Mouse (Mus musculus) embryonic fibroblast, embryonic 13.5 days (primary cell): ENCODE data around the gene Wwox. TPM values are rescaled to one million over a fixed set of nuclear protein-coding genes. Genes with fewer than 3 reads are reported as not detected.

ENCODE experiments used
- H3K27ac ChIP-seq: 2 replicates; pipeline ENCODE4 v1.5.1; 2012; ENCODE audit warnings: low read length, control low read depth, inconsistent platforms; ENCODE audit not compliant: insufficient read depth
- H3K4me1 ChIP-seq: 2 replicates; pipeline ENCODE4 v1.6.1; 2011; ENCODE audit warnings: low read length; ENCODE audit not compliant: control insufficient read depth, insufficient read depth
- H3K4me3 ChIP-seq: 2 replicates; pipeline ENCODE4 v1.5.1; 2011; ENCODE audit warnings: mild to moderate bottlenecking, control low read depth, low read length; ENCODE audit not compliant: insufficient read depth
- CTCF ChIP-seq: IDR thresholded peaks from 2 replicates; pipeline ENCODE4 v1.5.1; 2011; ENCODE audit warnings: mild to moderate bottlenecking, control low read depth, low read length, moderate library complexity, borderline replicate concordance; ENCODE audit not compliant: insufficient read depth
- POLR2A ChIP-seq: IDR thresholded peaks from 2 replicates; pipeline ENCODE4 v1.6.1; 2011; ENCODE audit warnings: low read depth, mild to moderate bottlenecking, control low read depth, low read length, moderate library complexity
- polyA plus RNA-seq: library from polyadenylated mRNA; stranded (reverse); fragments of >200 nt; gene quantifications from 2 replicates; pipeline ENCODE4 v1.2.4, GENCODE M21; 2011; ENCODE audit warnings: low read depth; ENCODE audit not compliant: missing spikeins, insufficient read length

Wwox gene
- polyA plus RNA-seq, 1 experiment = 8.7 TPM

- Histone ChIP-seq H3K27ac (no peak overlapping the region), H3K4me1 (no peaks in the 10 kb centered on the region)
- TF ChIP-seq POLR2A (no peak), CTCF (no peak)
Observed at GRCm38 (mm10) chr8:114563361-114563760, 123.9 kb downstream of the Wwox start.

DNA sequence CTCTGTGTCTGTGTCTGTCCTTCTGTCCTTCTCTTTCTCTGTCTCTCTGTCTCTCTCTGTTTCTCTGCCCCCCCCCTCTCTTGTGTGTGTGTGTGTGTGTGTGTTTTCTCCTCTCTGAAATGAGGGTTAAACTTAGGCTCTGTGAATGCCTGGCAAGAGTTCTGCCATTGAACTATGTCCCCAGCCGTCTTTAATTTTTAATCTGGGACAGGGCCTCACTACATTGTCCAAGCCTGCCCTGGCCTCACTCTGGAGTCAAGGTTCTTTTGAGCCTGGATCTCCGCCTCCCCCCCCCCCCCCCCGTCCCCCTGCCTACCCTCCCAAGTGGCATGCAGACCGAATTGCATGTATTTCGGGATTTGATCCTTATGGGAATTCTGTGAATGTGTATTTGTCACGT lies 124.6 kb downstream of the Wwox start:
- Histone ChIP-seq H3K4me3 (no peak overlapping the region), H3K4me1 (no peaks in the 10 kb centered on the region), H3K27ac (no peak overlapping the region)
- TF ChIP-seq POLR2A = no peak
- no peak for TF ChIP-seq CTCF

More at GRCm38 (mm10) chr8:114563361-114563760, 123.9 kb downstream of the Wwox start:
- H3K4me3 ChIP-seq = no peak overlapping the region

DNA sequence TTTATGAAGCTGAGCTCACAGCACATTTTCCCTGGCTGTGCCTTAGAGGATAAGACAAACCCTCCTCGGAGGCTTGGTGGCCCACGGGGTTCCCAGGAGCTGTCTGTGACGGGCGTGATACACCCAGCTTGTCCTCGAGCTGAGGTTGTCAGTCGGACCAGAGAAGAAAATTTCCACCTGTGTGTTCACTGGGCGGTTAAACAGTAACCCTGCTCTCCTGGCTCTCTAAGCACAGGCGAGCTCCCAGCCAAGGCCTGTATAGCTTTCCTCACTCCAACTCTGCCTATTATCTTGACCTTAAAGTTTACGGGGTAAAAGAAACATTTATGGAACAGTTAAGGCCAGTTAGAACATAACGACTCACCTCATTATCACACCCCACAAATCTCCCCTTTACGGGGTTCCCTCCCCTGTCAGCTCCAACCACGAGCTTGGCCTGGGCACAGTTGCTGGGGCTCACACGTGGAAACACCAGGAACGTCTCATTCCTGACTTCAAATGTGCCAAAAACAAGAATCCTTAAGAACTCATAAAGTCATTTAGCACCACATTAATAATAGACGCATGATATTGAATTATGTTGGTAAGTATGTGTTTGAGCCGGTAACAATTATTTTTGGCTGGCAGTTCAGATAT lies 129.2 kb downstream of the Wwox start:
- 0 out of 2 replicates have a peak, but pooled peaks cover 4% of the 10 kb centered on the region for H3K4me1 ChIP-seq
- no peak overlapping the region for H3K27ac ChIP-seq
- H3K4me3 ChIP-seq = no peak overlapping the region
- TF ChIP-seq POLR2A = no peak
- no peak for TF ChIP-seq CTCF

DNA sequence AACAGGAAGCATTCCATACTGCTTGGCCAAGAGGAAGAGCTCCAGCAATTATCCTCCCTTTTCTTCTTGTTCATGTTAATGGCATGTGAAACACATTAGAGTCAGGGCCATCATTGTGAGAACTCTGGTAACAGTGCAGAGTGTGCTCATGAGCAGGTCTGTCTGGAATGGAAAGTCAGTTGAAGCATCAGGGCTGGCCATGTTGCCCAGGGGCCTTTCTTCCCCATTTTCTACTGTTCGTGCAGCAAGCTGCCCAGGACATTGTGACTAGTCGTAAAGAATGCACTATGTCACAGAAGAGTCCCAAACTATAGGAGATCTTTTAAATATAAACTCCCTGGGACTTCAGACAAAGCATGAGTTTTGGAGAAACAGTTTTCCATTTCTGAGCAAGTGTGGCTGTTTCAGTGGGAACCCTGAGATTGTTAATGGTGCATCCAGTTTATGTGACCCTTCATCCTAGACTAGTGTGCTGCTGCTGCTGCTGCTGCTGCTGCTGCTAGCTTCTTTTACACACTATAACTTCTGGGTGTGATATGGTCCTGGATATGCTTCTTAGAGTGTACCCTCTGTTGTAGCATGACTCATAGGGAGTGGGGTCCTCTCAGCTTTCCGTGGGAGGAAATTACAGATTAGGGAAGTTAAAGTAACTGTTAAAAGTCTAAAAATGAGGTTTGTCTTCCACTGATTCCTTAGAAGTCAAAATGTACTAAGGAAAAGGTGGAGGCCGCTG lies 133.7 kb downstream of the Wwox start:
- Histone ChIP-seq H3K4me3 (no peak overlapping the region), H3K27ac (no peak overlapping the region), H3K4me1 (0 out of 2 replicates have a peak, but pooled peaks cover 7% of the 10 kb centered on the region)
- TF ChIP-seq CTCF = no peak
- TF ChIP-seq POLR2A = no peak

DNA sequence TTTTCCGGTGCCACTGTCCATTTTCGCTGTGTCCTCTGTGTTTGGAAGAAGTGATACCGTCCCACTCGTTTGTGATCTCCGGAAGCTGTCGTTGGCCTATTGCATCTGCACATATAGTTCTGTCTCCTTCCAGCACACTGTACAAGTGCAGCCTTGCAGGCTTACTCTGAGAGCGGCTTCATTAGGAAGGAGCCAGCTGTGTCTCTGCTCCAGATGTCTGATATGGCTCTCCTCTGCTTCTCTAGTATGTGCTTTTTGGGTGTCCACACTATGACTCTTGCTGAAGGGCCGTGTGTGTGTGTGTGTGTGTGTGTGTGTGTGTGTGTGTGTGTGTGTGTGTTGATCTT lies 134.3 kb downstream of the Wwox start:
- TF ChIP-seq POLR2A (no peak), CTCF (no peak)
- H3K4me3 ChIP-seq = no peak overlapping the region
- no peak overlapping the region for H3K27ac ChIP-seq
- 0 out of 2 replicates have a peak, but pooled peaks cover 7% of the 10 kb centered on the region for H3K4me1 ChIP-seq

- Histone ChIP-seq H3K4me3 (no peak overlapping the region), H3K27ac (no peak overlapping the region), H3K4me1 (no peaks in the 10 kb centered on the region)
- no peak for TF ChIP-seq POLR2A
- TF ChIP-seq CTCF = no peak
Observed at GRCm38 (mm10) chr8:114579292-114579691, 139.8 kb downstream of the Wwox start.

DNA sequence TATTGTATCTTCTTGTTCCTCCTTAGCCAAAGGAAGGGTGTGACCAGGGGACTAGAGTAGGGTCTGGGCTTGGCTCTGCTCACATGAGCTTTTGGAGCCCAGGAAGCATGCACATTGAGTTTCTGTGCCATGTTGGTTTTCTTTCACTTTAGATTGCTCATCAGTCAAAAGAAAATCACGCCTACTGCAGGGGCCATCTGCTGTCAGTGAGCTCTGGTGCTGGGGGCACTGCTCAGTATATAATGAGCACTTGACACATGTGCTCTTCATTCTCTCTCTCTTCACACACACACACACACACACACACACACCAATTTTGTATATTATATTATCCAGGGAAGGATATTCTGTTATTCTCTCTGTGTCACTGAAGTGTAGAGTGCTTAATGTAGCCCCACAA lies 141.2 kb downstream of the Wwox start:
- Histone ChIP-seq H3K27ac (no peak overlapping the region), H3K4me1 (no peaks in the 10 kb centered on the region), H3K4me3 (no peak overlapping the region)
- TF ChIP-seq CTCF = no peak
- TF ChIP-seq POLR2A = no peak

DNA sequence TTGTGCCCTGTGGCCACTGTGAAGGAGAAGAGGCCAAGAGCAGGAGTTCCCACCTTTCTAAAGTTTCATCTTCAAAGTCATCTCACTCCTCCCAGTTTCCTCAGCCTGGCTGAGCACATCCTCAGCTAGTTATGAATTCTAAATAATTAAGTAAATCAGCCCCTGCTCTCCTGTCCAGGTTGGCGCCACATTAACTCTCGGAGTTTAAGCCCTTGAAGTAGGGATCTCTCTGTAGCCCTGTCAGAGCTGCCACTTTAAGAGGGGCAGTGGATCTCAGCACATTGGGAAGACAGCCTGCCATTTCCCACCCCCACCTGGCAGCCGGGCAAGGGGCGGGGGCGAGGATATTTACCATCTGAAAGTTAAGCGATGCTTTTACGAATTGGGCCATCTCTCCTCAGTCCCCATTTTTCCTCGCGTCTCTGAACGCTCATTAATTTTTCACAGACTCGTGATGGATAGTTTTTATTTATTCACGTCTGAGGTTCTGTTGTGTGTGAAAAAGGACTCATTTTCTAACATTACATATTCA lies 150.9 kb downstream of the Wwox start:
- no peak for TF ChIP-seq CTCF
- no peak for TF ChIP-seq POLR2A
- Histone ChIP-seq H3K4me1 (no peaks in the 10 kb centered on the region; the same call in 1 of the 2 replicates), H3K27ac (no peak overlapping the region), H3K4me3 (no peak overlapping the region)

DNA sequence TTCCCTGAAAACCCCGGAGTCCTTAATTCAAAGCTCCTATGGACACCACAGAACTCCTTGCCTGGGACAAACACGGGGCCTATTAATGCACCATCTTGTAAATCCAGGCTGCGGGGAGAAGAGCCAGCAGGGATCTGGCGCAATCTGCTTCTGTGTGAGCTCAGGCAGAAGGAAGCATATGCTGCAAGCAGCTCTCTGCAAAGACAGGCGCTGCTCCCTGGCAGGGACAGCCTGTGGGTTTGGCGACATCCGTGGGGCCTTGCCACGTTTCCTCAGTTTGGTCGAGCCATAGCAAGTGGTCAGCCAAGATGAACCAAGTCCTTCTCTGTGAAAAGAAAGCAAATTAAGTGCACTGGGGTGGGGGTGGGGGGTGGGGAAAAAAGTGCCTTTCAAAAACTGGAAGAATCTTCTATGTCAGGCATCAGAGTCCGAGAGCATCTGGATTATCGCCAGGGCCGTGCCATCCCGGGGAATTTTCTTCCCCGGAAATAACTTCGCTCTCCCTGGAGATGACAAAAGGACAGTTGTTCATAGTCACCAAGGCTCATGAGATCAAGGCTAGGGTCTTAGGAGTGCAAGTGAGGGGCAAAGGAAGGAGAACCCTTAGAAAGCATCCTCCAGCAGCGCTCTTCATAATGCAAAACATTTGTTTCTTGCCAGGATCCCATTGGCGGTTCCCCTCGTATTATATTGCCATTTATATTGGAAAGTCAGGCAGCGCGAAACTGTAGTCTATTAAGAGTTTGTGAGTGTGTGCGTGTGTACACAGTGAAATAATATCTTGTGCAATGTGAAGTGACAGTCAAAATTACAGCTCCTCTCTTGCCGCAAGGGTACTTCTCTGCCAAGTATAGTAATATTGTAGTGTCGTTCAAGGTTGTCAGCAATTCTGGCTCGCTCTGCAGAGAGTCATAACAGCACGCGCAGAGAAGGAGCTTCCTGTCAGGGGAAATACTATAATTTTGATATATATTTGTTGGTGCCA lies 152.1 kb downstream of the Wwox start:
- H3K27ac ChIP-seq = no peak overlapping the region

More for the DNA sequence above, 152.1 kb downstream of the Wwox start:
- Histone ChIP-seq H3K4me3 (no peak overlapping the region), H3K4me1 (no peaks in the 10 kb centered on the region; the same call in 1 of the 2 replicates)
- no peak for TF ChIP-seq POLR2A
- no peak for TF ChIP-seq CTCF
